Mouse (Mus musculus) heart, embryonic 11.5 days (tissue): ENCODE results near the gene Ntan1. TPM values are rescaled to one million over a fixed set of nuclear protein-coding genes. Genes with fewer than 3 reads are reported as not detected.
"Not testable (repeated sequence)": the region's sequence is repeated elsewhere in the genome, so short reads cannot be mapped to it uniquely, and the experiment has no call there.

Experiments
- ATAC-seq: fragments of 200-750 bp; cut with Nextera tagmentation; replicated peaks from 2 replicates; pipeline ENCODE4 v1.8.0; 2017; ENCODE audit warnings: moderate library complexity; ENCODE audit not compliant: insufficient number of reproducible peaks, low FRiP score, low TSS enrichment
- H3K27ac ChIP-seq: fragments of 300-500 bp; sonication (generic); 2 replicates; pipeline ENCODE4 v1.5.1; 2014; ENCODE audit warnings: mild to moderate bottlenecking, low read depth, low read length
- H3K27me3 ChIP-seq: fragments of 300-500 bp; sonication (generic); 2 replicates; pipeline ENCODE4 v1.6.1; 2014; ENCODE audit warnings: mild to moderate bottlenecking, low read length, mixed read lengths; ENCODE audit not compliant: control insufficient read depth, insufficient read depth
- H3K36me3 ChIP-seq: fragments of 300-500 bp; sonication (generic); 2 replicates; pipeline ENCODE4 v1.6.1; 2014; ENCODE audit warnings: mild to moderate bottlenecking, low read length, moderate library complexity, mixed read lengths; ENCODE audit not compliant: control insufficient read depth, insufficient read depth
- H3K4me1 ChIP-seq: fragments of 300-500 bp; sonication (generic); 2 replicates; pipeline ENCODE4 v1.6.1; 2014; ENCODE audit warnings: low read length; ENCODE audit not compliant: control insufficient read depth, insufficient read depth
- H3K4me2 ChIP-seq: fragments of 300-500 bp; sonication (generic); 2 replicates; pipeline ENCODE4 v1.6.1; 2014; ENCODE audit warnings: mild to moderate bottlenecking, moderate library complexity
- H3K4me3 ChIP-seq: fragments of 300-500 bp; sonication (generic); 2 replicates; pipeline ENCODE4 v1.5.1; 2014; ENCODE audit warnings: low read depth, low read length
- H3K9ac ChIP-seq: fragments of 300-500 bp; sonication (generic); 2 replicates; pipeline ENCODE4 v1.6.1; 2014; ENCODE audit warnings: mild to moderate bottlenecking, low read depth, low read length, moderate library complexity
- H3K9me3 ChIP-seq: fragments of 300-500 bp; sonication (generic); replicated peaks from 2 replicates; pipeline ENCODE4 v1.6.1; 2016; ENCODE audit warnings: low read length; ENCODE audit not compliant: control insufficient read depth
- WGBS: fragments of 180-500 bp; shearing (Covaris S2); extraction: QIAGEN DNeasy Blood & Tissue Kit; methylation state at CpG from one replicate; pipeline ENCODE4 v1.1.7; 2014; ENCODE audit not compliant: insufficient replicate concordance; 5-methylcytosine and 5-hydroxymethylcytosine counted together
- polyA plus RNA-seq: library from polyadenylated mRNA; unstranded; fragments of >200 nt; fragmentation: Nextera tagmentation; extraction: Ambion mirVana; gene quantifications from 2 replicates; pipeline ENCODE4 v1.2.1, GENCODE M21; 2014

Ntan1 gene
- polyA plus RNA-seq, 1 experiment from 2014 or later, result 149 TPM

DNA sequence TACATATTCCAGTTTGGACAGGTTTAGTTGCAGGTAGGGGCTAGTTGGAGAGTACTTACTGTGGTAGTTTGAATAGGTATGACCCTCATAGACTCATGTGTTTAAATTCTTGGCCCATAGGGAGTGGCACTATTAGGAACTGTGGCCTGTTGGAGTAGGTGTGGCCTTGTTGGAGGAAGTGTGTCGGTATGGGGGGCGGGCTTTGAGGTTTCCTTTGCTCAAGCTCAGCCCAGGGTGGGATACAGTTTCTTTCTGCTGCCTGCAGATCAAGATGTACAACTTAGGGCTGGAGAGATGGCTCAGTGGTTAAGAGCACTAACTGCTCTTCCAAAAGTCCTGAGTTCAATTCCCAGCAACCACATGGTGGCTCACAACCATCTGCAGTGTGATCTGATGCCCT lies 25.2 kb upstream of the Ntan1 start:
- H3K36me3 ChIP-seq, result peaks cover 44% of the 10 kb centered on the region

DNA sequence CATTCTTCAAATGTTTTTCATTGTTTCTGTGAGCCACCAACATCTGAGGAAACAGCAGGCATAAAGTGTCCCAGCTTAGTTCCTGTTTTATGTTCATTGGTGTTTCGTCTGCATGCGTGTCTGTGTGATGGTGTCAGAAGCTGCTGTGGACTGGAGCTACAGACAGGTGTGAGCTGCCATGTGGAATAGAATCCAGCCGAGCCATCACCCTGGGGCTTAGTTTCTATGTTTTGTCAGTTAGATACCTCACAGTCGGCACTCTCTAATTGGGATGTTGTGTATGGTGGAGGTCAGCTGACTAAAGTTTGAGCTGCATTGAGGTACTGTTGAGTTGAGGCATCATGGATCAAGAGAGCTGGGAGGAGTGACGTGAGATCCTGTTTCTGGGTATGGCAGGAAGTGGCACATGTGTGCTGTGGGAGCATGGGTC lies 21.9 kb upstream of the Ntan1 start:
- Histone ChIP-seq H3K9me3 (no peaks in the 10 kb centered on the region), H3K27ac (no peak overlapping the region), H3K9ac (no peak overlapping the region), H3K27me3 (no peaks in the 10 kb centered on the region), H3K36me3 (peaks cover 51% of the 10 kb centered on the region), H3K4me2 (no peak overlapping the region), H3K4me3 (no peak overlapping the region), H3K4me1 (no peaks in the 10 kb centered on the region)
- WGBS, result 88% methylated on average over 5 of the region's 5 CpGs
- no peak for ATAC-seq

More for the DNA sequence above, 25.2 kb upstream of the Ntan1 start:
- not testable (repeated sequence) for H3K9ac ChIP-seq, H3K9me3 ChIP-seq, H3K4me3 ChIP-seq, ATAC-seq, H3K4me1 ChIP-seq, H3K4me2 ChIP-seq, H3K27me3 ChIP-seq, H3K27ac ChIP-seq
- WGBS, result 85% methylated on average over 2 of the region's 2 CpGs

DNA sequence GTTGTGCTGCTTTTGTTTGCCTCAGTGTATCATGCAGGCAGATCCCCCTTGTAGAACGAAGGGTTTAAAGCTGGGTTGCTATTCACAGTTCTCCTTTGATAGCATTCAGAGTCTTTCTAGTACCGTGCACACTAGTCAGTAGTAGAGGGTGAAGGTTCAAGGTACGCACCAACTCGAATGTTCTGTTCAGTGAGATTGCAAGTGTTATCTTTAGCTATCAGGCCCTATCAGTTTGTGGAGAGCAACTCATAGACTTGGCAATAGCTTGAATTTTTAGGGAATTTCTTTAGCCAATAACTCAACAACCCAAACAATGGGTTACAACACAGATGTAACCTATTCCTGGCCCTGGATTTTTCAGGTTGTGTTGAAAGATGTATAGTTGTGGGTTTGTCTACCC lies 17.4 kb upstream of the Ntan1 start:
- Histone ChIP-seq H3K9ac (no peak overlapping the region), H3K4me2 (no peak overlapping the region), H3K4me3 (no peak overlapping the region), H3K36me3 (peaks cover 37% of the 10 kb centered on the region), H3K27me3 (no peaks in the 10 kb centered on the region), H3K4me1 (no peaks in the 10 kb centered on the region), H3K27ac (no peak overlapping the region), H3K9me3 (no peaks in the 10 kb centered on the region)
- ATAC-seq, result no peak
- 91% methylated on average over 4 of the region's 4 CpGs for WGBS

DNA sequence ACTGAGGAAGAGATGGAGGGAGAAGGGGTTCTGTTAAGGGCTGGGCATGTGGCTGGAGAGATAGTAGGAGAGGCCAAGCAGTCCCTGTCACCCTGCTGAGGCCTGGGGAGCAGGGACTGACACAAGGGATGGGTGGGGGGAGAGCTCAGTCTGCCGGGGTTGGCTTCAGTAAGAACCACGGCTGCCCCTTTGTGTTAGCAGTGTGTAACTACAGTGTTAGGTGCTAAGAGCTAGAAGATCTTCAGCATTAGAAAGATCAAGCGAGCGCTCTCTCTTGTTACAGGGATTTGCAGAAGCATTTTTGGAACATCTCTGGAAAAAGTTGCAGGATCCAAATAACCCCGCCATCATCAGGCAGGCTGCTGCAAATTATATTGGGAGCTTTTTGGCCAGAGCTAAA lies 14.0 kb upstream of the Ntan1 start:
- no peaks in the 10 kb centered on the region for H3K27me3 ChIP-seq
- no peak overlapping the region for H3K9ac ChIP-seq
- no peak for ATAC-seq
- H3K4me1 ChIP-seq, result no peaks in the 10 kb centered on the region
- no peaks in the 10 kb centered on the region for H3K9me3 ChIP-seq
- 86% methylated on average over 5 of the region's 5 CpGs for WGBS
- H3K36me3 ChIP-seq, result peaks cover 30% of the 10 kb centered on the region
- no peak overlapping the region for H3K27ac ChIP-seq
- H3K4me3 ChIP-seq, result no peak overlapping the region
- no peak overlapping the region for H3K4me2 ChIP-seq

DNA sequence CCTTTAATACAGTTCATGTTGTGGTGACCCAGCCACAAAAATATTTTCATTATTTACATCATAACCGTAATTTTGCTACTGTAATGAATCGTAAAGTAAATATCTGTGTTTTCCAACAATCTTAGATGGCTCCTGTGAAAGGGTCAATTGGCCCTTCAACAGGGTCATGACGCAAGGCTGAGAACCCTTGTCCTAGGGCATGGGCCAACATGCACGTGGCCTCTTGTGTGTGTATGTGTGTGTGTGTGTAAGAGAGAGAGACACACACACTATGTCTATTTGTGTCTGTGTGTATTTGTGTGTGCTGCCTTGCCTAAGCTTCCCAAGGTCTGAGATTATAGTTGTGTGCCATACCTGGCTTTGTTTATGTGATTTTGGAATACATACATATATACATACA lies 11.0 kb upstream of the Ntan1 start:
- no peak for ATAC-seq
- 87% methylated on average over 4 of the region's 4 CpGs for WGBS
- H3K27me3 ChIP-seq, result no peaks in the 10 kb centered on the region
- H3K4me1 ChIP-seq, result no peaks in the 10 kb centered on the region
- H3K27ac ChIP-seq, result no peak overlapping the region
- no peak overlapping the region for H3K4me2 ChIP-seq
- no peak overlapping the region for H3K9ac ChIP-seq
- H3K36me3 ChIP-seq, result peaks cover 37% of the 10 kb centered on the region
- no peak overlapping the region for H3K4me3 ChIP-seq
- H3K9me3 ChIP-seq, result no peaks in the 10 kb centered on the region

DNA sequence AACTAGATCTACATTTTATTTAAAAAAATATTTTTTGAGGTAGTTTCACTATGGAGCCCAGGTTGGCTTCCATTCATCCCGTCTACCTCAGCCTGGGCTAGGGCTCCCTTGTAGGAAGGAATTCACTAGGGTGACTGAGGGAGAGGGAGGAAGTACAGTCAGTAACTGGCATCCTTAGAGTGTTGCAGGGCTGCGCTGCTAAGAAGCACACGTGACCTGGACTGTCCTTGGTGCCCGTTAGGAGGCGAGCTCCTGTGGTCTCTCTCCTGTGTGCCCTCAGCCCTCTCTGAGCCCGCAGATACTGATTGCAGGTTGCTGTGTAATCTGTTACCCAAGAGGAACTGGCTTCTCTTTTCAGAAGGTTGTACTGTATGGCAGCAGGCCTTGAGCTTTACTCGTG lies 10.2 kb upstream of the Ntan1 start:
- Histone ChIP-seq H3K36me3 (peaks cover 42% of the 10 kb centered on the region), H3K4me2 (no peak overlapping the region), H3K4me1 (no peaks in the 10 kb centered on the region), H3K27ac (no peak overlapping the region), H3K9me3 (no peaks in the 10 kb centered on the region), H3K9ac (no peak overlapping the region), H3K4me3 (no peak overlapping the region), H3K27me3 (no peaks in the 10 kb centered on the region)
- 90% methylated on average over 7 of the region's 7 CpGs for WGBS
- ATAC-seq, result no peak

DNA sequence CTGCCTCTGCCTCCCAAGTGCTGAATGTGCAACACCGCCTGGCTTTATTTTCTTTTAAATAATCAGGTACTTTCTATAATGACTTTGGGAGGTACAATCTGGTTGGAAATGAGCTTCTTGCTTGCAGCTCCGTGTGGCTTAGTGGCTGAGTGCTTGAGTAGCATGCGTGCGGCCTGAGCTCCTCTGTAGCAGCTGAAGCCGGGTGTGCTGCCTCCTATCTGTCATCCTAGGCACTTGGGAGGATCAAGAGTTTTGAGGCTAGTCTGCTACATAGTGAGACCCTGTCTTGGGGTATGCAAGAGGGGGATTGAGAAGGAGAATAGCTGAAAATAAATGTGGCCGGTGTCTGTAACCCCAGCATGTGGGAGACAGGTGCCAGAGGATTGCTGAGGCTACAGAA lies 6.5 kb upstream of the Ntan1 start:
- Histone ChIP-seq H3K9ac (no peak overlapping the region), H3K9me3 (no peaks in the 10 kb centered on the region), H3K4me2 (no peak overlapping the region), H3K27me3 (no peaks in the 10 kb centered on the region), H3K4me3 (no peak overlapping the region), H3K4me1 (no peaks in the 10 kb centered on the region), H3K27ac (no peak overlapping the region), H3K36me3 (peaks cover 32% of the 10 kb centered on the region)
- ATAC-seq, result no peak
- 88% methylated on average over 6 of the region's 6 CpGs for WGBS

DNA sequence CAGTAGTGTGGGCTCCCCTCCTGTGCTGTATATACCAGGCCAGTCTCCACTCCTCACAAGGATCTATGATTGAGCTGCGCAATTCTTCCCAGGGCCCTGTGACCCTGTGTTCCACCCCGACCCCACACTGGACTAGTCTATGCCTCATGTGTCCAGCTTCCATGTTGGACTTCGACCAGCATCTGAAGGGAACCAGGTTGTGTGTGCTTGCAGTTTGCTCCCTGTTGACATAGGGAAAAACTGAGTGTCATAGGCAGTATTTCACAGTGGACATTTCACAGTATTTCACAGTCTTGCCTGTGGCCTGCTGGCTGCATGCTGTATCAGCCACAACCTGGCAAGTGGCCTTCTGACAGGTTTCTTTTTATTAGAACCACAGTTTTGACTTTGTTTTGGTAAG lies 5.4 kb upstream of the Ntan1 start:
- 92% methylated on average over 3 of the region's 3 CpGs for WGBS
- H3K27ac ChIP-seq, result no peak overlapping the region
- H3K36me3 ChIP-seq, result peaks cover 28% of the 10 kb centered on the region

DNA sequence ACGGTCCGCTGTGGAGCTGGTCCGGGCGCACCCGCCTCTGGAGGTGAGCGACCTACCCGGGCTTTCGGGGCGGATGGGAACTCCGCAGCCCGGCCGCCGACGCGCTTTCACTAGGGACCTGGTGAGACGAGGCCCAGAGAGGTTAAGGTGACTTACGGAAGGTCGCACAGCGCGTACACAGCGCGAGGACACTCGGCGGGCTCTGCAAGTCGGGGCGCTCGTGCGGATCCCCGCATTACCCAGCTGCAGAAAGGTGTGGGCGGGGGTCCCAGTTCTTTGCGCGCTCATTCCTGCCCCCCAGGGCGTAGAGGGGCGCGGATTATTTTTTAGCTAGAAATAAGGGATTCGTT lies 724 bp downstream of the Ntan1 start:
- ATAC-seq, result peak; percentile 50
- H3K36me3 ChIP-seq, result peaks cover 4% of the 10 kb centered on the region
- H3K27ac ChIP-seq, result peak overlapping the region; percentile 94
- peak overlapping the region; percentile 72 for H3K4me3 ChIP-seq
- H3K4me2 ChIP-seq, result peak overlapping the region; percentile 92
- H3K9ac ChIP-seq, result peak overlapping the region; percentile 83
- H3K9me3 ChIP-seq, result no peaks in the 10 kb centered on the region
- WGBS, result under 1% methylated on average over 35 of the region's 36 CpGs
- H3K4me1 ChIP-seq, result peaks cover 9% of the 10 kb centered on the region
- H3K27me3 ChIP-seq, result no peaks in the 10 kb centered on the region

More for the DNA sequence above, 5.4 kb upstream of the Ntan1 start:
- no peak for ATAC-seq
- no peak overlapping the region for H3K9ac ChIP-seq
- no peaks in the 10 kb centered on the region for H3K9me3 ChIP-seq
- no peak overlapping the region for H3K4me3 ChIP-seq
- H3K4me2 ChIP-seq, result no peak overlapping the region
- peaks cover 2% of the 10 kb centered on the region; the same call in 1 of the 2 replicates for H3K4me1 ChIP-seq
- no peaks in the 10 kb centered on the region for H3K27me3 ChIP-seq
